In genomic region chr11:44951506-44951905, GRCm38 (mm10) we compare ENCODE assay signal across 20 mouse cellular contexts.
DNase-seq lines count a peak whose midpoint lies in the region; ATAC-seq and TF ChIP-seq lines count a peak whose summit lies in the region.
"Had no signal": no experiment of that assay in that cellular context is flagged by ENCODE, and none has a peak within 500 bp of the region (broad histone marks: within the 10 kb centered on the region; RNA-seq: fewer than 3 reads in every experiment).

No protein-coding gene starts in this region.

- intact Hi-C loops in left cerebral cortex, postnatal 4 days (cut with DNase I), result no loop called here

- H3K36me3 ChIP-seq in myocyte (ENCODE audit: control insufficient read depth, insufficient read depth), result no peaks in the 10 kb centered on the region
- H3K36me3 ChIP-seq in hindbrain, postnatal 0 days (ENCODE audit: insufficient read depth, low read length), result no peaks in the 10 kb centered on the region
- H3K36me3 ChIP-seq: embryonic facial prominence, embryonic 12.5 days; heart, embryonic 13.5 days; hindbrain, embryonic 15.5 days had no signal

- H3K27ac ChIP-seq in hindbrain, postnatal 0 days, result no peak overlapping the region
- H3K27ac ChIP-seq: embryonic facial prominence, embryonic 12.5 days; heart, embryonic 13.5 days; hindbrain, embryonic 15.5 days had no signal

- ATAC-seq in common myeloid progenitor, adult 5-6 weeks (replicated peaks; ENCODE audit: low read depth, poor library complexity, severe bottlenecking), result peak; percentile 69
- no peak for ATAC-seq in hindbrain, postnatal 0 days
- ATAC-seq: CD4-positive, CD25-positive, alpha-beta regulatory T cell, adult 4 months; forebrain, embryonic 14.5 days; inflammation-experienced regulatory T-cells, adult 6 months; intestine, postnatal 0 days had no signal

- no peaks in the 10 kb centered on the region for H3K4me1 ChIP-seq in hindbrain, postnatal 0 days (ENCODE audit: insufficient read depth, low read length)
- H3K4me1 ChIP-seq: embryonic facial prominence, embryonic 12.5 days; heart, embryonic 13.5 days; hindbrain, embryonic 15.5 days had no signal

- no peaks in the 10 kb centered on the region for H3K9me3 ChIP-seq in hindbrain, postnatal 0 days (ENCODE audit: low read length)
- H3K9me3 ChIP-seq: embryonic facial prominence, embryonic 12.5 days; heart, embryonic 13.5 days; hindbrain, embryonic 15.5 days had no signal

- H3K79me2 ChIP-seq in myocyte (ENCODE audit: control insufficient read depth, insufficient read depth), result no peaks in the 10 kb centered on the region

- H3K27me3 ChIP-seq in myocyte (ENCODE audit: control insufficient read depth, insufficient read depth, insufficient read length), result no peaks in the 10 kb centered on the region
- H3K27me3 ChIP-seq in hindbrain, postnatal 0 days (ENCODE audit: insufficient read depth, low read length), result no peaks in the 10 kb centered on the region
- H3K27me3 ChIP-seq: embryonic facial prominence, embryonic 12.5 days; heart, embryonic 13.5 days; hindbrain, embryonic 15.5 days had no signal

- H3ac ChIP-seq in myocyte (ENCODE audit: control insufficient read depth, insufficient read length), result no peak overlapping the region

- WGBS in hindbrain, postnatal 0 days, result 93% methylated on average over 4 of the region's 4 CpGs

- no peak for TF ChIP-seq POLR2A in myocyte (IDR thresholded peaks at IDR 0.05; ENCODE audit: insufficient read length, low read depth)

- DNase-seq in heart, adult 11 months, result peak; percentile 71
- no peak for DNase-seq in heart, adult 9 months (ENCODE audit: low spot score in 2 of 2)
- DNase-seq in NIH3T3 (ENCODE audit: low read depth), result peak; percentile 55
- no peak for DNase-seq in left cerebral cortex, postnatal 4 days
- DNase-seq in gastrocnemius, postnatal 25 days, result no peak
- DNase-seq in hindbrain, postnatal 0 days (ENCODE audit: low spot score), result no peak
- DNase-seq: adrenal gland, postnatal 14 days; cerebellum, adult 18-20 months; cerebellum, postnatal 10 days; heart, postnatal 36 days; kidney, adult 9 months had no signal

- H3K4me3 ChIP-seq in myocyte, result no peak overlapping the region
- H3K4me3 ChIP-seq in hindbrain, postnatal 0 days (ENCODE audit: low read length), result no peak overlapping the region
- H3K4me3 ChIP-seq: embryonic facial prominence, embryonic 12.5 days; heart, embryonic 13.5 days; hindbrain, embryonic 15.5 days had no signal

- H3K9ac ChIP-seq in hindbrain, postnatal 0 days (replicated peaks; ENCODE audit: low read length), result no peak overlapping the region
- H3K9ac ChIP-seq: embryonic facial prominence, embryonic 12.5 days; heart, embryonic 13.5 days; hindbrain, embryonic 15.5 days had no signal

- TF ChIP-seq CTCF in hindbrain, postnatal 0 days (IDR thresholded peaks at IDR 0.05; ENCODE audit: low read depth), result no peak

- peak overlapping the region; percentile 53 for H3K4me2 ChIP-seq in myocyte (ENCODE audit: low read depth)
- H3K4me2 ChIP-seq in hindbrain, postnatal 0 days (ENCODE audit: low read depth, low read length), result no peak overlapping the region
- H3K4me2 ChIP-seq: embryonic facial prominence, embryonic 12.5 days; heart, embryonic 13.5 days; hindbrain, embryonic 15.5 days had no signal

TF ChIP-seq in myocyte, 11 proteins besides CTCF, POLR2A, EP300 and RAD21:
- no peak for TF ChIP-seq E2F4 (IDR thresholded peaks at IDR 0.05; ENCODE audit: insufficient read depth)
- TF ChIP-seq MYOG (IDR thresholded peaks at IDR 0.05; ENCODE audit: control insufficient read depth in 1 of 3, insufficient read depth in 1 of 3, insufficient read length in 2 of 3, low read depth in 2 of 3), result no peak
- TF ChIP-seq SRF (IDR thresholded peaks at IDR 0.05; ENCODE audit: control insufficient read depth, insufficient read length, low read depth), result no peak
- TF ChIP-seq MAX (IDR thresholded peaks at IDR 0.05; ENCODE audit: low read depth), result no peak

Comparison
In these comparisons a context has a peak if more than half of its experiments do, and no peak if none do; other contexts are left out.
1. DNase-seq: peak in heart, adult 11 months (single experiment) and NIH3T3 (single experiment); none in heart, adult 9 months (0 of 2), left cerebral cortex, postnatal 4 days (single experiment), gastrocnemius, postnatal 25 days (single experiment) and hindbrain, postnatal 0 days (single experiment).